Mouse (Mus musculus): ENCODE data around the gene Gm14444.
"Not testable (repeated sequence)": the region's sequence is repeated elsewhere in the genome, so short reads cannot be mapped to it uniquely, and the experiment has no call there.

Gm14444 gene

DNA sequence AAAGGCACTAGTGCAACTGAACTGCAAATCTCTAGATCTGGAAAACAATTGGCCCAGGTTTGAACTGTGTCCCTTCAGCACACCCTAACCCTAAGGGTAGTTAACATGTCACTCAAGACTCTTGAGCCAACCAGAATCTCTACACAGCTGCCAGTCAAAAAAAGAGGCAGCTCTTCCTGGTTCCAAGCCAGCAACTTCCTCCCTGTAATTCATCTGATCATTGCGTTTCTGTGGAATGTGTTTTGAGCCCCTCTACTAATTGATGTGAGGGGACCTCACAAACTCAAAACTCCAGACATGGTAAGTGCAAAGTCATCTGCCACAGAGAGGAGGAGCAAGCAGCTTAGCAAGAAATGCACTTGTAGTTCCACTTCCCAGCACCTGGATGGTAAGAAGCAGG, at the start of gene Gm14444:
Gene Gm14444, plus strand, starts transcription at position 220 of the 400 bp plus-strand sequence.
- not testable (repeated sequence) for DNase-seq

GRCm38 (mm10) chr2:174965466-174965865, 44.6 kb upstream of the Gm14444 start:
- not testable (repeated sequence) for DNase-seq

GRCm38 (mm10) chr2:175044268-175044667, 34.2 kb downstream of the Gm14444 start:
- DNase-seq: not testable (repeated sequence)

GRCm38 (mm10) chr2:175067681-175068261, 57.7 kb downstream of the Gm14444 start, which contains the start of gene Gm14393:
TSS of gene Gm14393 (minus strand) at chr2:175067781.
- DNase-seq: not testable (repeated sequence)

Data from liver (tissue).